Mouse (Mus musculus): ENCODE measurements around the gene Zfp654.

- TF ChIP-seq CTCF (IDR thresholded peaks at IDR 0.05; ENCODE audit: low read depth) (no peak), EP300 (IDR thresholded peaks at IDR 0.05; ENCODE audit: low read depth) (no peak)
These were observed 29.5 kb upstream of the Zfp654 start for GRCm38 (mm10) chr16:64880986-64881385.

Data from liver, embryonic 14.5 days (tissue).